ENCODE assay signal across 11 mouse cellular contexts in the genomic region with DNA sequence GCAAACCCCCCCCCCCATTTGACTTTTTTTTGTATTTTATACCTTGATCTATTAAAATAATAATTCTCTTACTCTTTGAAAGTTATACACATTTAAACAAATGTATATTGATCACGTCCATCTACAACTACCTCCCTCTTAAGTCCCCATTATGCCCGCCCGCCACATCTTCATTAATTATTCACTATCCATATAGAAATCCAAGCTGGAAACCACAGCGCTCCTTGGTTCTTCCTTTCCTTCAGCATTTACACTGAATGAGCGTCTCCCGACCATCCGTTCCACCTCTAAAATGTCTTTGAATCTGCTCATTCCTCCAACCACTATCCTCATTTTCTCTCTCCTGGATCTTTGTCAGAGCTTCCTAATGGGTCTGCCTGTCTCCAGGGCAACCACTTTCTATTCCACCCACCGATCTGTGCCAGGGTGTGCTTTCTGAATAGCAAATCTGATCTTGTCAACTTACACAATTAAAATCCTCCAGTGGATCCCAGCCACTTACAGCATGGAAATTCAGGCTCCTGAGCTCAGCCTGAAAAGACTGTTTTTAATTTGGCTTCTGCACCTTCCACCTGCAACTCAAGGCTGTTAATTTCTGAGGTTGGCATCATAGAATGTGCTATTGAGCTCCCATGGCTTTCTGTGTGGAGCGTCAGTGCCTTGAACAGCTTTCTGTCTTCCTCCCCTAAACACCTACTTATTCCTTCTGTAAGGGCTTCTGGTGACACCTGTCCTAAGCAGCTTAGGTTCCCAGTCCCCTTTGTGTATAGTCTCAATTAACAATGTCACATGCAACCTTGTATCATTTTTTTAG.
DNase-seq lines count a peak whose midpoint lies in the region; ATAC-seq lines count a peak whose summit lies in the region.
"Had no signal": no experiment of that assay in that cellular context is flagged by ENCODE, and none has a peak within 500 bp of the region (broad histone marks: within the 10 kb centered on the region; RNA-seq: fewer than 3 reads in every experiment).

No protein-coding gene starts in this region.

- no peaks in the 10 kb centered on the region for H3K27me3 ChIP-seq in hindbrain, embryonic 12.5 days
- H3K27me3 ChIP-seq in liver, embryonic 11.5 days (replicated peaks; ENCODE audit: control insufficient read depth, insufficient read depth, low read length), result no peaks in the 10 kb centered on the region

- ATAC-seq in hindbrain, embryonic 12.5 days (ENCODE audit: low FRiP score), result peak; percentile 84
- ATAC-seq in liver, embryonic 11.5 days (replicated peaks; ENCODE audit: low FRiP score), result no peak

- 44% methylated on average over 9 of the region's 9 CpGs for WGBS in hindbrain, embryonic 12.5 days
- WGBS in liver, embryonic 11.5 days, result 83% methylated on average over 9 of the region's 9 CpGs

- H3K9ac ChIP-seq in hindbrain, embryonic 12.5 days, result 0 out of 2 replicates have a peak overlapping the region, but pooled peaks have one; percentile 8
- no peak overlapping the region for H3K9ac ChIP-seq in liver, embryonic 11.5 days (ENCODE audit: low read depth, low read length)

- peak overlapping the region; percentile 80 for H3K27ac ChIP-seq in hindbrain, embryonic 12.5 days
- H3K27ac ChIP-seq in liver, embryonic 11.5 days (ENCODE audit: low read depth, low read length), result no peak overlapping the region
- H3K27ac ChIP-seq: stomach, postnatal 0 days had no signal

- no peaks in the 10 kb centered on the region for H3K36me3 ChIP-seq in hindbrain, embryonic 12.5 days
- H3K36me3 ChIP-seq in liver, embryonic 11.5 days (ENCODE audit: control insufficient read depth, insufficient read depth, low read length), result no peaks in the 10 kb centered on the region
- H3K36me3 ChIP-seq: G1E had no signal

- DNase-seq in cerebellum, postnatal 14 days, result peak; percentile 34 to 60
- DNase-seq in left cerebral cortex, adult 9 months (ENCODE audit: low spot score in 2 of 2), result peak; percentile 89
- DNase-seq in right cerebral cortex, adult 2 months (ENCODE audit: low spot score in 2 of 2), result peak; percentile 78 to 83
- no peak for DNase-seq in thymus, postnatal 10 days (ENCODE audit: low spot score in 2 of 2)
- DNase-seq in liver, embryonic 11.5 days (ENCODE audit: low spot score), result no peak
- no peak for DNase-seq in adrenal gland, postnatal 25 days
- no peak for DNase-seq in urinary bladder, postnatal 36 days (ENCODE audit: low spot score in 2 of 2)

- H3K4me1 ChIP-seq in hindbrain, embryonic 12.5 days, result peaks cover 21% of the 10 kb centered on the region
- H3K4me1 ChIP-seq in liver, embryonic 11.5 days (replicated peaks; ENCODE audit: control insufficient read depth, insufficient read depth, low read length), result no peaks in the 10 kb centered on the region

- no peaks in the 10 kb centered on the region for H3K9me3 ChIP-seq in hindbrain, embryonic 12.5 days (replicated peaks)
- no peaks in the 10 kb centered on the region for H3K9me3 ChIP-seq in liver, embryonic 11.5 days (ENCODE audit: control insufficient read depth, low read length)

- peak overlapping the region; percentile 36 for H3K4me2 ChIP-seq in hindbrain, embryonic 12.5 days (replicated peaks)
- no peak overlapping the region for H3K4me2 ChIP-seq in liver, embryonic 11.5 days

- no peak overlapping the region for H3K4me3 ChIP-seq in hindbrain, embryonic 12.5 days
- H3K4me3 ChIP-seq in liver, embryonic 11.5 days (ENCODE audit: low read depth, low read length), result no peak overlapping the region
- H3K4me3 ChIP-seq: erythroblast, embryonic 14.5 days had no signal

Comparison
In these comparisons a context has a peak if more than half of its experiments do, and no peak if none do; other contexts are left out.
1. DNase-seq: peak in cerebellum, postnatal 14 days (2 of 2), left cerebral cortex, adult 9 months (2 of 2) and right cerebral cortex, adult 2 months (2 of 2); none in thymus, postnatal 10 days (0 of 2), liver, embryonic 11.5 days (single experiment), adrenal gland, postnatal 25 days (single experiment) and urinary bladder, postnatal 36 days (0 of 2).